Mouse (Mus musculus) stomach, postnatal 0 days (tissue): ENCODE measurements around the gene Sema3a. TPM values are rescaled to one million over a fixed set of nuclear protein-coding genes. Genes with fewer than 3 reads are reported as not detected.

ENCODE experiments used
- ATAC-seq: fragments of 200-750 bp; cut with Nextera tagmentation; 2 replicates; pipeline ENCODE4 v1.8.0; 2017; ENCODE audit not compliant: low FRiP score, low TSS enrichment
- DNase-seq: peaks from one replicate; pipeline ENCODE4 v3.0.0-alpha.2; 2016; ENCODE audit warnings: low spot score
- H3K27ac ChIP-seq: fragments of 300-500 bp; sonication (generic); replicated peaks from 2 replicates; pipeline ENCODE4 v1.5.1; 2014; ENCODE audit warnings: mild to moderate bottlenecking, control low read depth
- H3K27me3 ChIP-seq: fragments of 300-500 bp; sonication (generic); 2 replicates; pipeline ENCODE4 v1.6.1; 2014; ENCODE audit warnings: low read length; ENCODE audit not compliant: control insufficient read depth, insufficient read depth
- H3K36me3 ChIP-seq: fragments of 300-500 bp; sonication (generic); 2 replicates; pipeline ENCODE4 v1.6.1; 2014; ENCODE audit warnings: low read length, mixed read lengths; ENCODE audit not compliant: control insufficient read depth, insufficient read depth
- H3K4me1 ChIP-seq: fragments of 300-500 bp; sonication (generic); replicated peaks from 2 replicates; pipeline ENCODE4 v1.6.1; 2014; ENCODE audit warnings: antibody characterized with exemption; ENCODE audit not compliant: control insufficient read depth, insufficient read depth
- H3K4me2 ChIP-seq: fragments of 300-500 bp; sonication (generic); replicated peaks from 2 replicates; pipeline ENCODE4 v1.6.1; 2014; ENCODE audit warnings: low read depth, mild to moderate bottlenecking, control low read depth, moderate library complexity
- H3K4me3 ChIP-seq: fragments of 300-500 bp; sonication (generic); 2 replicates; pipeline ENCODE4 v1.5.1; 2014; ENCODE audit warnings: low read depth, low read length, control low read depth
- H3K9ac ChIP-seq: fragments of 300-500 bp; sonication (generic); 2 replicates; pipeline ENCODE4 v1.6.1; 2014; ENCODE audit warnings: mild to moderate bottlenecking, low read length, control low read depth, mixed read lengths
- H3K9me3 ChIP-seq: fragments of 300-500 bp; sonication (generic); 2 replicates; pipeline ENCODE4 v1.6.1; 2016; ENCODE audit warnings: low read length; ENCODE audit not compliant: control insufficient read depth
- CTCF ChIP-seq: IDR thresholded peaks from 2 replicates; pipeline ENCODE4 v1.5.1; 2016; ENCODE audit warnings: antibody characterized with exemption, low read depth, mild to moderate bottlenecking, moderate library complexity
- EP300 ChIP-seq: optimal IDR thresholded peaks from 2 replicates; pipeline ENCODE3; 2016; ENCODE audit warnings: antibody characterized with exemption
- WGBS: fragments of 180-500 bp; shearing (Covaris S2); extraction: QIAGEN DNeasy Blood & Tissue Kit; methylation state at CpG from one replicate; pipeline ENCODE4 v1.1.7; 2014; 5-methylcytosine and 5-hydroxymethylcytosine counted together
- polyA plus RNA-seq: library from polyadenylated mRNA; unstranded; fragments of >200 nt; fragmentation: Nextera tagmentation; extraction: Ambion mirVana; gene quantifications from 2 replicates; pipeline ENCODE4 v1.2.1, GENCODE M21; 2015

The Sema3a gene
- polyA plus RNA-seq, 1 experiment from 2014 or later: 7.4 TPM

DNA sequence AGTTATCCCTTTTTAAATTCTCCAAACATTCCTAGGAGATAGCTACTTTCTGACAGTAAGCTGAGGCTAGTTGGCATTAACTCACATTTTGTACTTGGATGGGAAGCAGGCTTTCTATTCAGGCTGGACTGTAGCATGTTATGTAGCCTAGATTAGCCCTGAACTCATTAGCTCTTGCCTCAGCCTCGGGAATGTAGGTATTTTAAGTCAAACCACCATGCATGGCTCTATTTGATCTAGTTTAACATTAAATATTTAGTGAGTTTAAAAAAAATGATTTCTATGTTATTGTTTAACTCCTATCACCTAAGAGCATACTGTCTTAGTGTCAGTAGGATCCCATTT is 423.0 kb downstream of the Sema3a start:
- no peak for ATAC-seq
- TF ChIP-seq CTCF: no peak
- no peak for TF ChIP-seq EP300
- Histone ChIP-seq H3K27ac (no peak overlapping the region; the same call in 1 of the 2 replicates), H3K4me2 (no peak overlapping the region), H3K27me3 (no peaks in the 10 kb centered on the region), H3K4me1 (no peaks in the 10 kb centered on the region), H3K9ac (no peak overlapping the region), H3K4me3 (no peak overlapping the region), H3K9me3 (no peaks in the 10 kb centered on the region), H3K36me3 (no peaks in the 10 kb centered on the region)
- no peak for DNase-seq
- WGBS: 25% methylated on average over 1 of the region's 1 CpGs

DNA sequence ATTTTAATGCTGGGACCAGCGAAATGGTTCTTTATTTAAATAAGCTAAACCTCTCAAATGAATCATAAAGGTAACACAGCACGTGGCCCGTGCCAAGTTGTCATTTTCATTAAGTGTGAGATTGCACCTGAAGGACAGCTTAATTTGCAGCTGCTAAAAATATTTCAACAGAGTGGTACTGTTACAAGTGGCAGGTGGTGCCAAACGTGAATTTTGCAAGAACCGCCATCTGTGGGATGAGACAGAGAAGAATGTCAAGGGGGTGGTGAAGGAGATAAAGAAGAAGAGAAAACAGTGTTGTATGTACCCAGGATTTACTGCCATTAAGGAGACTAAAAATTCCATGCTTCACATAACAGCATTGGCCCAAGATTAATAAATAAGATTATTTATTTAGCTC is 423.9 kb downstream of the Sema3a start:
- Histone ChIP-seq H3K27ac (no peak overlapping the region), H3K36me3 (no peaks in the 10 kb centered on the region), H3K27me3 (no peaks in the 10 kb centered on the region), H3K4me1 (no peaks in the 10 kb centered on the region), H3K9ac (no peak overlapping the region), H3K4me3 (no peak overlapping the region), H3K4me2 (no peak overlapping the region), H3K9me3 (no peaks in the 10 kb centered on the region)
- TF ChIP-seq EP300 (no peak), CTCF (no peak)
- ATAC-seq (no peak), DNase-seq (no peak)
- WGBS: 68% methylated on average over 5 of the region's 5 CpGs

DNA sequence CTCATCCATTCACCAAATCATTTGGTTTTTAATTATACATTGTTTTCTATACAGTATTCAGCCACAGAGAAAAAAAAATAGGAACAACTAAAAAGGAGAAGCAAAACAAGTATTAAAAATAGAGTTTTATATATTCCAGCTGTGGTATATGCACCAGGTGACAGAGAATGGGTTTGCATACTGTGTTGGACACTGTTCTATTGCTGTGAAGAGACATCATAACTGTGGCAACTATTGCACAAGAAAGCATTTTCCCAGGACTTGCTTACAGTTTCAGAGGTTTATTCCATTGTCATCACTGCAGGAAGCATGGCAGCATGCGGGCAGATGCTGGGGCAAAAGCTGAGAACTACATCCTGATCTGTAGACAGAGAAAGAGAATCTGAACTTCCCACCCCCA is 425.7 kb downstream of the Sema3a start:
- Histone ChIP-seq H3K4me2 (no peak overlapping the region), H3K27me3 (no peaks in the 10 kb centered on the region), H3K4me1 (no peaks in the 10 kb centered on the region), H3K4me3 (no peak overlapping the region), H3K27ac (no peak overlapping the region), H3K36me3 (no peaks in the 10 kb centered on the region), H3K9ac (no peak overlapping the region), H3K9me3 (no peaks in the 10 kb centered on the region)
- no peak for DNase-seq
- no peak for ATAC-seq
- WGBS: 79% methylated on average over 1 of the region's 1 CpGs
- TF ChIP-seq EP300 (no peak), CTCF (no peak)

DNA sequence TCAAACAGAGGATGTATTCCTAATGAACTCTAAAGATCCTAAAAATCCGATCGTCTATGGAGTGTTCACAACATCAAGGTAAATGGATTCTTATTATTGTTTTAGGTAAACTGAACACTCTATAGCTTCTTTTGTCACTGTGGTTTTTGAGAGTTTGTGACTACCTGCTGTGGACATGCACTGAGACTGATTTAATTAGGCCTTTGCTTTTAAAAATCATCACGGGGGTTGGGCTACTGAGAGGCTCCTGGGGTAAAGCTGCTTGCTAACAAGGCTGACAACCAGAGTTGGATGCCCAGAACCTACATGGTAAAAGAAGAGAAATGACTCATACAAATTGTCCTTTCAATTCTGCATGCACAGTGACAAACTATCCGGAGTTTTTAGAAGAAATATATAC is 432.0 kb downstream of the Sema3a start:
- no peak for ATAC-seq
- no peak for TF ChIP-seq EP300
- TF ChIP-seq CTCF: no peak
- Histone ChIP-seq H3K27me3 (no peaks in the 10 kb centered on the region), H3K9me3 (no peaks in the 10 kb centered on the region), H3K4me3 (no peak overlapping the region), H3K4me1 (no peaks in the 10 kb centered on the region), H3K9ac (no peak overlapping the region), H3K27ac (no peak overlapping the region), H3K4me2 (no peak overlapping the region), H3K36me3 (no peaks in the 10 kb centered on the region)
- 79% methylated on average over 4 of the region's 4 CpGs for WGBS
- no peak for DNase-seq

DNA sequence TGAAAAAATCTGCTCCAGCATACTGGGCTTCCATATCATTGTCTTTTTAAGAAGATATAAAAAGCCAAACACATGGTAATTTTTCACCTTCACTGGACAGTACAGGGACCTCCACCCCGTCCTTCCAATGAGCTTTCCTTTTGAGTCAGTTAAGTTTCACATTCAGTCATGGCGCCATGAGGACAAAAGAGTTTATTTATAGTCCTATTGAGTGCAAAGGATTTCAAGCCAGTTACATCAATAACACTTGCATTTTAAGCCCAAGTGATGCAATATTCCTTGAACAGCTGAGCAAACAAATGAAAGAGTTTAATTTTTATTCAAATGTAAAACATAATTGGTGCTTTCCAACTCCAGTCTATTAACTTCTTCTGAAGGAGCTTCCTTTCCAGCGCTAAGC is 448.7 kb downstream of the Sema3a start:
- Histone ChIP-seq H3K4me2 (no peak overlapping the region), H3K9me3 (no peaks in the 10 kb centered on the region), H3K4me3 (no peak overlapping the region), H3K4me1 (no peaks in the 10 kb centered on the region), H3K27me3 (no peaks in the 10 kb centered on the region), H3K9ac (no peak overlapping the region), H3K36me3 (no peaks in the 10 kb centered on the region), H3K27ac (no peak overlapping the region)
- ATAC-seq (no peak), DNase-seq (no peak)
- 72% methylated on average over 3 of the region's 3 CpGs for WGBS
- TF ChIP-seq EP300 (no peak), CTCF (no peak)

DNA sequence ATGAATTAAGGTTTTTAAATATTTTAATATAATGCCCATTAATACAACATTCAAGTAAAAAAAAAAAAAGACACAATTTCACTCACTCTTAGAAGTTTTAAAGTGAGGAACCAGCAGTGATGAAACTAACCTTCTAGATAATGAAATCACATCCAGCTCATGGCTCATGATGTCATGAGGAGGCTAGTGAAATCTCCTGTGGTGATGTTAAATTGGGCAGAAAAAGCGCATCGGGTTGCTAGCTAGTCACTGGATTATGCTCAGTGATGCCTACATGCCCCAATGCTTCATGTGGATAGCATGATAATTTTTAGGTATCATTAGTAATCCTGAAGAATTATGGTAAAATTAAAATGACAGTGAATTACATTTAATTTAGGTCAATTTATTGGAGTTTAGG is 453.9 kb downstream of the Sema3a start:
- no peak for DNase-seq
- no peaks in the 10 kb centered on the region for H3K27me3 ChIP-seq
- no peaks in the 10 kb centered on the region for H3K4me1 ChIP-seq
- H3K27ac ChIP-seq: no peak overlapping the region
- ATAC-seq: no peak
- no peak overlapping the region for H3K4me2 ChIP-seq
- TF ChIP-seq CTCF: no peak
- no peak for TF ChIP-seq EP300
- 97% methylated on average over 2 of the region's 2 CpGs for WGBS
- H3K36me3 ChIP-seq: no peaks in the 10 kb centered on the region
- no peak overlapping the region for H3K4me3 ChIP-seq
- H3K9me3 ChIP-seq: no peaks in the 10 kb centered on the region
- no peak overlapping the region for H3K9ac ChIP-seq
